9 mouse cellular contexts compared by ENCODE assay signal in genomic region chr1:86439487-86440170, GRCm38 (mm10). TPM values are rescaled to one million over a fixed set of nuclear protein-coding genes. Genes with fewer than 3 reads are reported as not detected.
DNase-seq lines count a peak whose midpoint lies in the region; ATAC-seq and TF ChIP-seq lines count a peak whose summit lies in the region.
"Had no signal": no experiment of that assay in that cellular context is flagged by ENCODE, and none has a peak within 500 bp of the region (broad histone marks: within the 10 kb centered on the region; RNA-seq: fewer than 3 reads in every experiment).

No protein-coding gene starts in this region.

- CTCF ChIA-PET in Patski (lab: Charles Lee) = interaction anchor here (1.1 to 4.6 kb wide), 14 partner anchors 8 to 99 kb away, joined by 3 to 46 read pairs (median 8); partner anchors contain the start of gene Ptma

- WGBS in kidney, embryonic 15.5 days = 31% methylated on average over 8 of the region's 8 CpGs
- WGBS in heart, embryonic 12.5 days = 7% methylated on average over 8 of the region's 8 CpGs
- WGBS in midbrain, embryonic 11.5 days = 32% methylated on average over 8 of the region's 8 CpGs
- 73% methylated on average over 8 of the region's 8 CpGs for WGBS in thymus, adult 2 months

- no peaks in the 10 kb centered on the region for H3K9me3 ChIP-seq in kidney, embryonic 15.5 days (replicated peaks)
- no peaks in the 10 kb centered on the region for H3K9me3 ChIP-seq in heart, embryonic 12.5 days (replicated peaks)
- no peaks in the 10 kb centered on the region for H3K9me3 ChIP-seq in midbrain, embryonic 11.5 days (ENCODE audit: control insufficient read depth, low read length)

- H3K4me1 ChIP-seq in kidney, embryonic 15.5 days = peaks cover 77% of the 10 kb centered on the region
- peaks cover 77% of the 10 kb centered on the region for H3K4me1 ChIP-seq in heart, embryonic 12.5 days (replicated peaks)
- H3K4me1 ChIP-seq in midbrain, embryonic 11.5 days (ENCODE audit: control insufficient read depth, insufficient read depth, low read length) = peaks cover 34% of the 10 kb centered on the region
- H3K4me1 ChIP-seq in thymus, adult 2 months (replicated peaks; ENCODE audit: control insufficient read depth, insufficient read depth, low read length) = peaks cover 35% of the 10 kb centered on the region

- POLR2A ChIA-PET in Patski (lab: Charles Lee) = interaction anchor here (3.4 kb wide), 1 partner anchor 86 kb away, joined by 13 read pairs; the partner anchor contains the start of gene Ptma

- H3K27me3 ChIP-seq in kidney, embryonic 15.5 days = no peaks in the 10 kb centered on the region
- no peaks in the 10 kb centered on the region for H3K27me3 ChIP-seq in Patski
- H3K27me3 ChIP-seq in heart, embryonic 12.5 days (replicated peaks) = no peaks in the 10 kb centered on the region
- no peaks in the 10 kb centered on the region for H3K27me3 ChIP-seq in midbrain, embryonic 11.5 days (ENCODE audit: control insufficient read depth, insufficient read depth, low read length)
- H3K27me3 ChIP-seq in thymus, adult 2 months (ENCODE audit: control insufficient read depth, insufficient read depth, low read length) = no peaks in the 10 kb centered on the region

- no peak for DNase-seq in kidney, postnatal 36 days
- DNase-seq in Patski (ENCODE audit: low read depth, low spot score) = peak; percentile 28
- DNase-seq in midbrain, embryonic 11.5 days (ENCODE audit: low spot score, missing footprints) = no peak
- no peak for DNase-seq in thymus, adult 2 months
- DNase-seq in right cerebral cortex, adult 2 months (ENCODE audit: low spot score in 2 of 2) = no peak
- no peak for DNase-seq in kidney, postnatal 14 days

- ATAC-seq in kidney, embryonic 15.5 days (replicated peaks; ENCODE audit: low FRiP score) = no peak
- peak; percentile 15 for ATAC-seq in Patski
- ATAC-seq in heart, embryonic 12.5 days (ENCODE audit: insufficient number of reproducible peaks, low FRiP score) = no peak
- ATAC-seq in midbrain, embryonic 11.5 days (ENCODE audit: low FRiP score) = no peak

- no peak overlapping the region for H3K4me2 ChIP-seq in kidney, embryonic 15.5 days
- H3K4me2 ChIP-seq in heart, embryonic 12.5 days = peak overlapping the region; percentile 76; the same call in 1 of the 2 replicates
- H3K4me2 ChIP-seq in midbrain, embryonic 11.5 days = no peak overlapping the region

- no peaks in the 10 kb centered on the region for H3K36me3 ChIP-seq in kidney, embryonic 15.5 days
- no peaks in the 10 kb centered on the region for H3K36me3 ChIP-seq in heart, embryonic 12.5 days
- H3K36me3 ChIP-seq in midbrain, embryonic 11.5 days (ENCODE audit: control insufficient read depth, insufficient read depth, low read length) = no peaks in the 10 kb centered on the region
- no peaks in the 10 kb centered on the region for H3K36me3 ChIP-seq in thymus, adult 2 months (ENCODE audit: control insufficient read depth, insufficient read depth, low read length)

- no peak for TF ChIP-seq POLR2A in thymus, adult 2 months (IDR thresholded peaks at IDR 0.05; ENCODE audit: control insufficient read depth, extremely low read depth, insufficient read depth, low read length, poor library complexity)

- H3K27ac ChIP-seq in kidney, embryonic 15.5 days = 0 out of 2 replicates have a peak overlapping the region, but pooled peaks have one; percentile 2
- H3K27ac ChIP-seq in heart, embryonic 12.5 days (ENCODE audit: poor library complexity, severe bottlenecking) = peak overlapping the region; percentile 82
- no peak overlapping the region for H3K27ac ChIP-seq in midbrain, embryonic 11.5 days (ENCODE audit: low read depth, low read length)
- H3K27ac ChIP-seq in thymus, adult 2 months (ENCODE audit: control insufficient read depth, insufficient read depth, low read length) = no peak overlapping the region

- TF ChIP-seq CTCF in Patski (IDR thresholded peaks at IDR 0.05) = no peak
- no peak for TF ChIP-seq CTCF in thymus, adult 2 months (IDR thresholded peaks at IDR 0.05; ENCODE audit: borderline replicate concordance, control insufficient read depth, extremely low read depth, insufficient read depth, low read length, poor library complexity)

- no peak overlapping the region for H3K4me3 ChIP-seq in kidney, embryonic 15.5 days (replicated peaks)
- no peak overlapping the region for H3K4me3 ChIP-seq in heart, embryonic 12.5 days
- no peak overlapping the region for H3K4me3 ChIP-seq in midbrain, embryonic 11.5 days (ENCODE audit: low read depth, low read length)
- no peak overlapping the region for H3K4me3 ChIP-seq in thymus, adult 2 months (ENCODE audit: control insufficient read depth, insufficient read depth, low read length)

- in situ Hi-C loops in Patski (cut with MboI; ENCODE audit: low pct_unique_long_range_greater_than_20kb) = loop anchor here (5.0 to 10.0 kb wide), 4 partner anchors 38 to 735 kb away; no protein-coding TSS in a partner anchor

- H3K9ac ChIP-seq in kidney, embryonic 15.5 days = no peak overlapping the region
- peak overlapping the region; percentile 58 for H3K9ac ChIP-seq in heart, embryonic 12.5 days
- 0 out of 2 replicates have a peak overlapping the region, but pooled peaks have one; percentile 17 for H3K9ac ChIP-seq in midbrain, embryonic 11.5 days (ENCODE audit: low read length)

RNA-seq across cellular contexts. Expression of gene Tex44, which starts 13.5 kb away (rescaled TPM):
- polyA plus RNA-seq in kidney, embryonic 15.5 days (2015; fragmentation: Nextera tagmentation; extraction: Ambion mirVana) = not detected in 2 replicates
- not detected for polyA plus RNA-seq in Patski (2021)
- polyA plus RNA-seq in heart, embryonic 12.5 days (2016; fragmentation: Nextera tagmentation; extraction: Ambion mirVana) = not detected in 2 replicates
- polyA plus RNA-seq in midbrain, embryonic 11.5 days (2014; fragmentation: Nextera tagmentation; extraction: Ambion mirVana) = not detected in 2 replicates
- 0.74 and 1.2 TPM in 2 replicates for polyA plus RNA-seq in thymus, adult 2 months (2012; rRNA removed)
- polyA plus RNA-seq: brain, embryonic 14.5 days had no signal

RNA-seq across cellular contexts. Expression of gene Nmur1, which starts 13.6 kb away (rescaled TPM):
- polyA plus RNA-seq in kidney, embryonic 15.5 days (2015; fragmentation: Nextera tagmentation; extraction: Ambion mirVana) = 0.13 TPM in 1 of 2 replicates, not detected in the other
- not detected for polyA plus RNA-seq in Patski (2021)
- polyA plus RNA-seq in heart, embryonic 12.5 days (2016; fragmentation: Nextera tagmentation; extraction: Ambion mirVana) = not detected in 2 replicates
- polyA plus RNA-seq in midbrain, embryonic 11.5 days (2014; fragmentation: Nextera tagmentation; extraction: Ambion mirVana) = not detected in 2 replicates
- polyA plus RNA-seq in thymus, adult 2 months (2012; rRNA removed) = 0.44 and 0.64 TPM in 2 replicates

Comparison
In these comparisons a context has a peak if more than half of its experiments do, and no peak if none do; other contexts are left out.
1. H3K27ac ChIP-seq: peak in kidney, embryonic 15.5 days (single experiment) and heart, embryonic 12.5 days (single experiment); none in midbrain, embryonic 11.5 days (single experiment) and thymus, adult 2 months (single experiment).